Mouse (Mus musculus): ENCODE results near the gene Lama5.
"Not testable (repeated sequence)": the region's sequence is repeated elsewhere in the genome, so short reads cannot be mapped to it uniquely, and the experiment has no call there.

Gene Lama5

GRCm38 (mm10) chr2:180225762-180226378, at the start of gene Lama5:
Lama5 (minus strand) TSS chr2:180225859.
- peak; percentile 71 for DNase-seq (ENCODE audit: low spot score)

- DNase-seq (ENCODE audit: low spot score): no peak
Measured at GRCm38 (mm10) chr2:180274523-180274922, 48.9 kb upstream of the Lama5 start.

GRCm38 (mm10) chr2:180273394-180274244, 48.0 kb upstream of the Lama5 start, which contains the start of gene Cables2:
Cables2 (minus strand) TSS chr2:180273496.
- peak; percentile 77 for DNase-seq (ENCODE audit: low spot score)

GRCm38 (mm10) chr2:180272884-180273321, 47.2 kb upstream of the Lama5 start:
- DNase-seq (ENCODE audit: low spot score): no peak

GRCm38 (mm10) chr2:180271804-180272395, 46.2 kb upstream of the Lama5 start:
- DNase-seq (ENCODE audit: low spot score): no peak

- no peak for DNase-seq (ENCODE audit: low spot score)
Measured at GRCm38 (mm10) chr2:180270537-180271255, 45.0 kb upstream of the Lama5 start.

GRCm38 (mm10) chr2:180269329-180269728, 43.7 kb upstream of the Lama5 start:
- DNase-seq (ENCODE audit: low spot score): no peak

GRCm38 (mm10) chr2:180267955-180268354, 42.3 kb upstream of the Lama5 start:
- no peak for DNase-seq (ENCODE audit: low spot score)

- DNase-seq (ENCODE audit: low spot score): no peak
Measured at GRCm38 (mm10) chr2:180262891-180263290, 37.2 kb upstream of the Lama5 start.

GRCm38 (mm10) chr2:180262441-180262840, 36.8 kb upstream of the Lama5 start:
- DNase-seq (ENCODE audit: low spot score): no peak

- DNase-seq (ENCODE audit: low spot score): no peak
Measured at GRCm38 (mm10) chr2:180261901-180262300, 36.2 kb upstream of the Lama5 start.

- DNase-seq (ENCODE audit: low spot score): no peak
Measured at GRCm38 (mm10) chr2:180260610-180261480, 35.2 kb upstream of the Lama5 start.

GRCm38 (mm10) chr2:180259826-180260609, 34.4 kb upstream of the Lama5 start:
- not testable (repeated sequence) for DNase-seq (ENCODE audit: low spot score)

- not testable (repeated sequence) for DNase-seq (ENCODE audit: low spot score)
Measured at GRCm38 (mm10) chr2:180258951-180259484, 33.4 kb upstream of the Lama5 start.

GRCm38 (mm10) chr2:180257963-180258865, 32.6 kb upstream of the Lama5 start:
- no peak for DNase-seq (ENCODE audit: low spot score)

GRCm38 (mm10) chr2:180257001-180257521, 31.4 kb upstream of the Lama5 start, which contains the start of gene Rps21:
Rps21 (plus strand) TSS chr2:180257377.
- DNase-seq (ENCODE audit: low spot score): peak; percentile 93

GRCm38 (mm10) chr2:180256296-180257000, 30.8 kb upstream of the Lama5 start:
- no peak for DNase-seq (ENCODE audit: low spot score)

GRCm38 (mm10) chr2:180255701-180256100, 30.0 kb upstream of the Lama5 start:
- no peak for DNase-seq (ENCODE audit: low spot score)
